Mouse (Mus musculus) myocyte (in vitro differentiated cells): ENCODE measurements around the gene Tcfl5.

Experiments
- MYOG ChIP-seq, 3 experiments: IDR thresholded peaks; one replicate each; pipeline ENCODE4 v1.6.1; 2011; ENCODE audit warnings: control low read depth in 2 of 3, low read depth in 2 of 3, mild to moderate bottlenecking in 2 of 3; ENCODE audit not compliant: insufficient read length in 2 of 3, control insufficient read depth in 1 of 3, insufficient read depth in 1 of 3
- POLR2A ChIP-seq: IDR thresholded peaks from one replicate; pipeline ENCODE4 v1.6.1; 2011; ENCODE audit warnings: low read depth, mild to moderate bottlenecking, control low read depth, moderate library complexity; ENCODE audit not compliant: insufficient read length

- TF ChIP-seq MYOG (IDR thresholded peaks at IDR 0.05; ENCODE audit: control insufficient read depth in 1 of 3, insufficient read depth in 1 of 3, insufficient read length in 2 of 3, low read depth in 2 of 3) (no peak), POLR2A (no peak)
These were observed 19.5 kb upstream of the Tcfl5 start for GRCm38 (mm10) chr2:180662008-180662407.
